Mouse (Mus musculus): ENCODE data around the gene Cyth1.

The Cyth1 gene

DNA sequence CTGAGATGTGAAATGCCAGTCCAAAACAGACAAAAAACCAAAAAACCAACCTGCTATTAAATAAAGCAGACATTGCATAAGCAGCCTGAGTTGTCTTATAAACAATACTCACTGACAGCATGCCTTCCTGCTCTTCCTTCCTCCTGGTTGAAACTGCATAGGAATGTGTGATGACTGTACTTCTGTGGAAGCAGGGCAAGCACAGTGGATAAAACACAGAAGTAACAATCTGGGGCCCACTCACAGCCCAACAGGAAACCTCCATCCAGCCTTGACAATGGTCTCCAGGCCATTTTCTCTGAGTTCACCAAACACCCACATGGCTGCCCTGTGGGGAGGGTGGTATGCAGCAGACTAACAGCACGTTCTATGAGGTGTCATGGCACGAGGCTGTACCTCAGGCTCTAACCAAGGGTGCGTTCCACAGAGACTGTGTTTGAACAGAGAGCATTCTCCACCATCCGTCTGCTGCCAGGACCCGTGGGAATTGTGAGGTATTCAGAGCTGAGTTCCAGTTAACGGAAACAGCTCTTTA, 26.0 kb downstream of the Cyth1 start:
- DNase-seq = no peak

DNA sequence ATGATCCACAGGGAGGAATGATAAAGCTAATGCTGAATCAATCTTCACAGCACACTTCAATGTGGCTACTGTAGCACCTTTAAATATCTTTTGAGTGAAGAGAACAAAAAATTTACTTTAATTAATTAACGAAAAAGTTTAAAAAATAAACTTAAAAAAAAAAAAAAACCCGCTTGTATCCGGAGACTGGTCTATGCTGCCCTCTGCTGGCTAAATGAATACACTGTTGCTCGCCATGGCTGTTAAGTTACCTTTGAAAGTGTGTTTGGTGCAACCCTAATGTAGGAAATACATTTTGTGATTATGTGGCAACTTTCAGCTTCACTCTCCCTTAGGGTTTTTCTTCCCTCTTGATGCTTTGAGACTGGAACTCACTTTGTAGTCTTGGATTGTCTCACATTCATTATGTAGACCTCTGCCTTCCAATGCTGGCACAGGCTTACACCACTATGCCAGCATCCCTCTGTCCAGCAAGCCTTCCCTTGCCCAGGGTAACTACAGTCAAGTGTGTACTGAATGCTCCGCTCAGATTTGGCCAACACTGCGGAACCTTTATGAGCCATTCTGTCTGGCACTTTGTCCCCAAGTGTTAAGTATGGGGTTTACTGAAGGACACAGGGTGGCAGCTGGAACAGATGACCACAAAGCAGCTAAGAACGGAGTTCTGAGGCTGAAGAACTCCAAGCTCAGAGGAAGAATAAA, 27.7 kb downstream of the Cyth1 start:
- peak; percentile 82 to 83 for DNase-seq

DNA sequence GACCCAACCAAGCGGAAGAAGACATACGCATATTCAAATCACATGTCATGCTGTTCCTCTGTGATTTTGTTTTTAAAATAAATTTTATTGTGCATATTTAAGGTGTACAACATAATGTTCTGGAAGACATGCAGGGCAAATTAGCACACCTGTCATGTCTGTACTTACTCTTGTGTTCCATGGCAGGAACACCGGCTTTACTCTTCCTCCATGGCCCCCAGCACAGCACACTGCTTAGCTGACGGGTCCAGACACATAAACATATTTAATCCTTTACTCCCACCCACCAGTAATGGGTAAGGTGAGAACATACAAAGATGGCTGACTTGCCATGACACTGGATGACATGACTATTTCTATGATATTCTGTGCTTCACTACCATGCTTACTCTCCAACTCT, 29.3 kb downstream of the Cyth1 start:
- DNase-seq = no peak

DNA sequence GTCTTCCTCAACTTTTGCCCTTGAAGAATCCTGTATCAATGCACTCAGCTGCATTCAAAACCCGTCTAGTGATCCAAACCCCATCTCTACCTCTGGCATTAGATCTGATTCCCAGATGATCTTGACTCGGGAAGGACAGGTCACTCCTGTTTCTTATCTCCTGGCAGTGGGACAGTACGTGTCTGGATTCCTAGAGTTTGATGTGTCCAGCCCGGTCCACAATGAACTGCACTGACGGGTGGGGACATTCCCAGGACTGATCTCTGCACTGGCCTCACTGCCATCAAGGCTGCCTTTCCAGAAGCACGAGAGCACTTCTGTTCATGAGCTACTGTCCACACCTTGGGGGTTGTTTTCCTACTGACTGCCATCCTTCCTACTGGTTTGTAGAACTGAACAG, 31.9 kb downstream of the Cyth1 start:
- DNase-seq = no peak

DNA sequence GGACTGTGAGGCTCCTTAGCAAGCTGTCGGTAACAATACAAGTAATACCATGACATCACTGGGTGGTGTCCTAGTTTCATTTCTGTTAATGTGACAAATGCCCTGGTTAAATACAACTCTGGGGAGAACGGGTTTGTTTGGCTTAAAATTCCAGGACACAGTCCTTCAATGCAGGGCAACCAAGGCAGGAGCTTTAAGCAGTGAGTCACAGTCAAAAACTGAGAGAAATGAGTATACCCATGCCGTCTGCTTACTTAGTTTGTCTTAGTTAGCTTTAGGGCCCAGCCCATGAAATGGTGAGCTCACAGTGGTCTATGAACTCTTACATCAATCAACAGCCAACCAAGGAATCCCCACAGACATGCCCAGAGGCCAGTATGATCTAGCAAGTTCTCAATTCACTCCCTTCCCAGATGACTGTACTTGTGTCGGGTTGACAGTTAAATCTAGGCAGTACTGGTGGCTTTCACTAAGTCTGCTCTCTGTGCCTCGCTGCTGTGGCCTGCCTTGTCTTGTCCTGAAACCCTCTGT, 32.4 kb downstream of the Cyth1 start:
- no peak for DNase-seq

DNA sequence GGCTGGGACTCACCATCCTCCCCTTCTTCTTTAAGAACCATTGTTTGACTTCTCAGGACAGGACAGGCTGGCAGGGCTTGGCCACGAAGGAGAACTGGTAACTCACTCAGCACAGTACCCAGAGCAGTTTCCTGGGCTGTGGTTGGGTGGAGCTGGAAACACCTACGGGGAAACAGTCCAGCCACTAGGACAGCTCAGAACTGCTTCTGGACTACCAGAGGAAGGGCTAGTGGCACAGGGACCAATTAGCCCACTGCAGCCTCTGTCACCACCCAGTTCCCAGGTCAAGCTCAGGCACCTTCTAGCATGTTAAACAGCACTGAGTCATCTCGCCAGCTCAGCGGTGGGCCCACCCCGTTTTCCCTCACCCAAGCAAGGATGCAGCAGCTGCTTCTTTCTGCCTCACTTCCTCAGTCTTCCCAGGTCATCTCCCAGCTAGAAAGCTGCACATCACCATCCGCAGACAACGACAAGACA, 35.7 kb downstream of the Cyth1 start:
- DNase-seq = peak in 1 of 2 experiments; percentile 13

DNA sequence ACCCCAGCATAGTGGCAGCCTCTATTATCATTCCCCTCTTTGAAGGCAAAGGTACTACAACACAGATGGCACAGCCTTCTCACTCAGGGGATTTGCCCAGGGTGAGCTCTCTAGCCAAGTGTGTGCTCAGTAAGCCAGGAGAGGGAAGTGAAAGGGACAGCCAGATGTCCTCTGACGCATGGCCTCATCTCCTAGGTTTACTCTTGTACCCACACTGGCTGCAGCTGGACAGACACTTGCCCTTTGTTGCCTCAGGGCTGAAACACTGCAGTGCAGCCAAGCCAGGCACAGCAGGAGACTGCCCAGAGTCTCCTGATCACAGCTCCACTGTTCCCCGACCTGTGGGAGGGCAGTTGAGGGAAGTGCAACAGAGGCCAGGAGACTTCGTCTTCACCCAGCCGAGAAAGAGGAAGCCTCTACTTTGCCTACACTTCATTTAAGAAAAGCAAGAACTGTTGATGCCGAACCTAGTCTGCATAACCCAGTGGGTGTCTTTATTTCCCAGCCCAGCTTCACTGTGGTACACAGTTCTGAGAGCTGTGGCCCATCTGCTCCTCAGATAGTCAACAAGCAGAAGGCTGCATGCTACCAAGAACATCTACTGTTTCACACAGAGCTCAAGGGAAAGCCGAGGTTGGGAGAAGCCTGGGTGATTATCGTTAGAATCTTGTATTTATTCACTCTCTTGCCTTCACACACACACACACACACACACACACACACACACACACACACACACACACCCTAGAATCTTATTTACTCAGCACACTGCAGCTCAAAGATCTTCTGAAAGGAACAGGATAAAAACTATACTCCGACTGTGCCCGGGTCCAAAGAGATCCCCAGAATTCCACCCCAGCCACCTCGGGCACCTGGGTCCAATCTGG, 36.4 kb downstream of the Cyth1 start:
- peak; percentile 59 to 64 for DNase-seq

DNA sequence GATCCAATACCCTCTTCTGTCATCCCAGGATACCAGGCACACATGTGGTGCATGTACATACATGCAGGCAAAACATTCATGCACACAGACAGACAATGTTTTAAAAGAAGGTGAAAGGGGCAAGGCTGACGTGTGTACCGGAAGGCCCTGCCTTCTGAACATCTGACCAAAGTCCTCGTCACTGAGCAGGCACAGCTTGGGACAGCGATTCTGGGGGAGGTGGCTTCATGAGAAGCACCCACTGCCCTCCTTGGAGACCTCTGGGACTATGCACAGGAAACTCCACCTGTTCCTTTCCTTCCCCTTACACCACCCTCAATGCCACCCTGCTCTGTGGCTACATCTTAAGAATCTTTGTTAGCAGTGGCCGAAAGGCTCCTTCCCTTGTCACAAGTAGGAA, 37.4 kb downstream of the Cyth1 start:
- DNase-seq = peak in 1 of 2 experiments; percentile 6

DNA sequence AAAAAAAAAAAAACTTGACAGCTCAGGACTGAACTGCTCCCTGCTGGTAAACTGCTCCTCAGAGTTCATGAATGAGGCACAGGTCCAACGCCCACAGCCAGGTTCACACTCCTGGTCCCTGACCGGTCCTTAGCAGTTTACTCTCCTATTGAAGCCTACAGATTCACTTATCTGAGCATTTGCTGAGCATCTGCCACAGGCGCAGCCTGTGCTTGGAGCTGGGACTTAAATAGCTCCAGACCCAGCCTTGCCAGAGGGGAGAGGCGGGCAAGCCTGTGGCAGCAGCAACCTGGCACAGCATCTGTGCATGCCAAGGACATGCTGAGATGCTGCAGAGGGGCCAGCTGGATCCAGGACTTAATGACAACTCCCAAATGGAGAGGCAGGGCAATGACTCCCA, 38.3 kb downstream of the Cyth1 start:
- DNase-seq = peak; percentile 83 to 84

DNA sequence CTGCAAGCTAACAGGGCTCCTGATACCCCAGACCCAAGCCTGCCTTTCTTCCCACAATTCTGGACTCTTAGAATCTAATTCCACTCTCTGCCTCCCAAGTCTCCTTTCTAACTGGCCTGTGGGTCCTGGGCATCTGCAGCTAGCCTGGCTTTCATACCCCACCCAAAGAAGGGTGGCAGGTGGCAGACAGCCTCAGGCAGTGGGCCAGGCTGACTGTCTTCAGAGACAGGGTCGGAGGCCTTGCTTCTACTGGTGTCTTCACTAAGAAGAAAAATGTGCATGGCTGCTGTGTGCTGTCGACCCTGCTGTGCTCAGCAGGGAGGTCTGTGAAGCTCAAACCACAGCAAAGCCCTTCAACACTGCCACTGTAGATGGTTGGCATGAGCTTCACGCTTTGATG, 39.0 kb downstream of the Cyth1 start:
- DNase-seq = peak; percentile 56 to 61

DNA sequence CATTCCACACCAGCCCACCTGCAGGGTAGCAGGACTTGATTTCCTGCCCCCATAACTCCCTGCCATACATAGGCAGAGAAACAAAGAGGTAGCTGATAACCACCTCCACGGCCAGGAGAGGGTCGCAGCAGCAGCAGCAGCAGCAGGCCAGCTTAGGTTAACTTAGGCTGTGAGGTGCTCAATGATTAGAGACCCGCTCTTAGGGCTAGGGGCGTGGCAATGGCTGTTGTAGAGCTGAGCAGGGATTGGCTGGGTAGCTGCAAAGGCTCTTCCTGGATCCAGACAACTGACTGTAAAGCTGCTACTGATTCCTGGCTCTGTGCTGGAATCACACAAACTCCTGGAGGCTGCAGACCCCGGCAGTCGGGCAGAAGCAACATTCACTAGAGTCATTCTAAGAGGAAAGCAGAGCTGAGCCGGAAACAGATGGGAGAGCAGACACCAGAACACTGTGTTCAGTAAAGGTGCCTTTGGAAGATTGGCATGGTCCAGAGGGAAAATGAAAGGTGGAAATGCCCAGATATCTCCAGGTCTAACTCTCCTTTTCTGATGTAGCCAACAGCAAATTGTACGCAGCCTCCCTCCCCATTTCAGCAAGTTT, 39.6 kb downstream of the Cyth1 start:
- DNase-seq = no peak

DNA sequence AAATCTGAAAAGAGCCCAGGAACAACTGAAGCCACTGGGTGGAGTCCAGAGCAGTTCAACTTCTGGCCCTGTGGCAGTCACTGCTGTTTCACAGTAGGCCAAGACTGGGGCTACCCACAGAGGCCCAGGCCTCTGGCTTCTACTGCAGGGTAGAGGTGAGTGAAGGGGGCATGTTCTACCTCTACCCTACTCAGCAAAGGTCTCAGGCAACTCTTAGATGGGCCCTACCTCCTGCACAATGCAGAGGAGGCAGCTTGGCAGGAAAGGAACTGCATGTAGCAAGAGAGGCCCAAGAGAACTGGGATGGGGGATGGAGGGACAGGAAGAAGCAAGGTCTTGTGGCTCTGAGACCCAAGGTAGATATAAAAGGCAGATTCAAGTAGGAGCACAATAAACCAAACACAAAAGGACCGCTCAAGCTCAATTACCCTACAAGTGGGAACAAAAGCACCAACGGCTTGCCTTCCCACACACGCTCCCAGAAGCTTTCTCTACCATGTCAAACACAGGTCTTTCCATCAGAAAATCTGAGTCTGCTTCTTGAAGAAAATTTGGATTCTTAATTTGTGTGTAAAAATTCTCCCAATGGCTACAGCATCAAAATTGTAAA, 40.9 kb downstream of the Cyth1 start:
- DNase-seq = no peak

DNA sequence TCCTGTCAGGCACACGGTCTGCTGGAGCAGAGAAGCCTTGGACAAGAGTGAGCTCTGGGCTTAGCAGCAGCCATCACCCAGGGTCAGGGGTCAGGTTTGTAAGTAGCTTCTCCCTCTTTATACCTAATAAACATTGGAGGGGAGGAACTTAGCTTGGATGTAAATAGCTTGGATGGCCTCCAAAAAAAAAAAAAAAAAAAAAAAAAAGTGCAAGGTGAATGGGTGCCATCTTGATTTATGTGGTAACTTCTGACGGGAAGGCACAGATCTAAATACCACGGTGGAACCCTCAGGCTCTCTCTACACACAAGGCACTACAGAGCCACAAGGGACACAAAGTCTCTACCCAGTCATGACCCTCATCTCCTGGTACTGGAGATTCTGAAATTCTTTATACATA, 42.1 kb downstream of the Cyth1 start:
- no peak for DNase-seq

DNA sequence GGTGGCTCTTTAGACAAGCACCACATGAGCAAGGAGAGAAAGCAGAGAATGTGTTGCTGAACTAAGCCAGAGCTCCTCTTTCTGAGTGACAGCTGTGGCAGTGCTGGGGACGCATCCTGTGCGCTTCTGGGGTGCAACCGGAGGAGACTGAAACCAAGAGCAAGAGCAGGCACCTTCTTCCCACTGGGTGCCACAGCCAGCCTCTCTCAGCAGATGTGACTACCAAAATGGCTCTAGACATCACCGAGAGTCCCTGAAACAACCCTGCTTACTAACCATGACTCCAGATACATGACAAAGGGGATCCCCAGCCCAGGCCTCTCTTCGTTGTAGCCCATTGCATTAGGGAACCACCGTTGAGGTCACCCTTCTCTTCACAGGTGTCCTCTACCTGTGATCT, 44.9 kb downstream of the Cyth1 start:
- DNase-seq = no peak

DNA sequence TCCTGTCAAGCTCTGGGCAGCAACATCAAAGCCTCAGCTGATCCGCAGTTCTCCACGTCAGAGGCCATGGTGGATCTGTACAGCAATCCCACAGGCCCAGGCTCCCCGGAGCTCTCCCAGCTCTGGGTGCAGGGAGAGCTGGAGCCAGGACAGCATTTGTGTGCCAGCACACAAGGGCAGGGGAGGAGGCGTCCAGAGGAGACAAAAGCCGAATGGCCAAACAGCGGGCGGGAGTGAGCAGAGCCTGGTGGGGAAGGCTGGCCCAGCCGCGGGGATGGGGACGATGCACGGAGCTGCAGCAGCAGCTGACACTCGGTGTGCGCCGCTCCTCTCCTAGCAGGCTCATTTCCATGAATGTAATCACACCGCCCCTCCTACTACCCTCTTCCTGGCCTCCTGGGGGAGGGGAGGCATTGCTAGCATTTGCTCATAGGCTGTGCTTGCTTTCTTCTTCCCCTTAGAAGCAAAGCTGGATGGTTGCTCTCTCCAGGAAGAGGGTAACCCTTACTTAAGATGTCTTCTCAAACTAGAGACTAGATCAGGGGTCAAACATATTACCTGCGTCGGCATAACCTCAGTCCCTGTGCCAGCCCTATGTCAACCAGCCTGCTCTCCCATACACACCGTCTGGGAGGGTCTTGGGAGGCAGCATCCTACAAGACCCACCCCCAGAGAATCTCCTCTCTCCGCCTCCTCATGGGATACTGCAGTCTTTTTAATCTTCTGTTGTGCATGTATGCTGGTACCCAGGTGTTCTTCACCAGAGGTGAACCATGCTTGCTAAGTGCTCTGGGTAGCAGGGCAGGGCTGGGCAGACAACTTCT, 45.8 kb downstream of the Cyth1 start:
- DNase-seq = peak; percentile 77 to 78

DNA sequence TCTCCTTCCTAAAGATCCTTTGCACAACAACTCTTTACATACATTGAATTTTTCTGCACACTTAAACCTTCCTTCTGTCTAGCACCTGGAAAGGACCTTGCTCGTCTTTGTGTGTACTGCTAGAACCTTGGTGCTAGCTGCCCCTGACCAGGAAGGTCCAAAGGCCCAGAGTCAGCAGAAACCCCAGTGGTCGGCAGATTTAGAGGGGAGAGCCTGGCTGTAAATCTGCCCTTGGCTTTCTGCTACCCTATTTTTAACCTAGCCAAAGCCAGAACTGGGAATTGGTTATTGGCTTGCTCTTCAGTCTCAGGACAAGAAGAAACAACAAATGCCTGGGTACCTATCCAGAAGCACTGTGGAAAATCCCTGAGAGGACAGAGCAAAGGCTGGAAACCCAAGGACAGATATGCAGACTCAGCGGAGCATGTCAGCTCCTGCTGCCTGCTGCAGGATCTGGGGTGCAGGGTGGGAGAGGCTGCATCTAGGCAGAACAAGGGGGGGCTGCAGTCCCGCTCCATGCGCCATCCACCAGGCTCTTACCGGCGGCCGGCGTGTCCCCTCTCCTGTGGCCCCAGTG, 46.5 kb downstream of the Cyth1 start:
- DNase-seq = peak in 1 of 2 experiments; percentile 41

DNA sequence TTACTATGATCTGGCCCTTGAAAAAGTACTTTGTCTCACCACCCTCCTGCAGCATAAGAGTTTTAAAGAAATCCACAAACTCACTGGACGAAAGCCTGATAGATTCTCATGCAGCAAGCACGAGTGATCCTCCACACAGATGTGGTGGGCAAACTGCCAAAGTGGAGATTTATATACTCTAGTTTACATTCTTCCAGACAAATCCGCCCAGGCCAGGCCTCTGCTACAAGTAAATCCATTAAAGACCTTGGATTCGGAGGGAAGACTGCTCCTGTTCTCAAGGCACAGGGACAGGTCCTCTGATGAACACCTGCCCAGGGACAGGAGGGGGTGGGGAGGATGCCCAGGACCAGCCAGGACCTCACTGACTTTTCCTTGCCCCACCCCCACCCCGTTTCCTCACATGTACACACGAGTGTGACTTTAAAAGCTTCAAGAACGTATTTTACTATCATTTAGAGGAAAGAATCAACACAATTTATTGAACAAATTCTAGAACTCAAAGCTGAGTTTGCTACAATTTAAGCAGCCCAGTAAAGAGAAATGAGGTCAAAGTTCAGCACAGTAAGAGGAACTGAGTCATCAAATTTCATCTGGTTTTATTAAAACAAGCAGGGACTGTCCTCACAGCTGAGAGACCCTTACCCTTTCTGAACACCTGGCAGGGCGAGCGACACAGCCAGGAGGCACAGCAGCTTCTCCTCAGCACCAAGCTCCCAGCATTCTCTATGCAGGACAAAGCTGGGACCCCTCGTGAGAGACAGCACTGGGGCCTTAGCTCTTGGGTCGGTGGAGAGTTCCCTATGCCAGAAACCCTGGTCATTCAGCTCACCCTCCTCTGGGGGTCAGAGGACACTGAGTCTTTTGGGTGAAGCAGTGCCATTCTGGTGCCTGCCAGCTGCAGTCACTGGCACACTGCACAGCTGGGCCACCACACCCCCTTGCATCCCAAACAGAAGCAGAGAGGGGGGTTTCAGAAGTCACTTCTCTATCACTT, 47.3 kb downstream of the Cyth1 start:
- peak in 1 of 2 experiments; percentile 35 for DNase-seq

DNA sequence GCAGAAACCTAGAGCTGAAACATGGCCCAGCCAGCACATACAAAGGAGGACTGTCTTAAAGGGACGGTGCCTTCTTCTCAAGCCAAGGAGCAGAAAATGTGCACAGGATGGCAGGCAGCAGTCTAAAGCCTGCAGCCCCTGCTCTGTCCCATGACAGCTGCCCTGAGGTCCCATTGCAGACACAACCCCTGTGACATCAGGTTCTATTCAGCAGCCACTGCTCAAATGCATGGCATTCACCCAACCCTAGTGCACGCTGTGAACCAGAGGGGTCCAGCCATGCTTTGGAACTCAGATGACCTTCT, 50.1 kb downstream of the Cyth1 start:
- peak; percentile 52 to 53 for DNase-seq

DNA sequence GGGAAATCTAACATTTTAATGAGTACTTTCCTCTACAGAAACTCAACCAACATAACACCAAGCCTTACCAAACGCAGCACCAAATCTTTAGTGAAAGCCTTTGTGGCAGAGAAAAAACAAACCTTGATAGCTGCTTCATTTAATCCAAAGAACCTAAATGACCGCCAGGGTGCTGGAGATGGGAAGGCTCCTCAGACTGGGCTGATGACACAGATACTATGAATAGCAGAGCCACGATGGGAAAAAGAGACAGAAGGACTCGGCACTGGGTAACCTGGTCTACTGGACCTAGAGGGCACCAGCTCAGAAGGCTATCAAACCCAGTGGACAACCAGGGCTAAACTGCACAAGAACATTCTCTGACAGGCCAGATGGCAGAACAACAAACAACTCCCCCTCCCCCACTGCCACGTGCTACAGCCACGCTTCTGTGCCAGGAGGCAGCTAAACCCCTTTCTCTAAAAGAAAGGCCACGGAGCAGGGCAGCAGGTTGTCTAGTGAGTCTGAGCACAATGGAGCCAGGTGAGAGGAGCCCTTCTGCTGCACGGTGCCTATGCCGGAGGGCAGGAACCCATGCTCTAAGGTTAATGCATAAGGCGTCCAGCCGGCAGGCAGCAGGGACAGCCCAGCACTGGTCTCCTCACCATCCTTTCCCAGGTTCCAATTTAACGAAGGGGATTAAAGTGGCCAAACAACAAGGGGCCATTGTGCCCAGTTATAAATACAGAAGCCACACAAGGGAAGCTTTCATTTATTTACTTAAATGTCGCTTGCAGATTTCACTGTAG, 50.7 kb downstream of the Cyth1 start:
- peak; percentile 92 to 97 for DNase-seq
